Mouse (Mus musculus) adrenal gland, adult 18-20 months (tissue): Measurements from ENCODE around the gene Ap4e1. TPM values are rescaled to one million over a fixed set of nuclear protein-coding genes. Genes with fewer than 3 reads are reported as not detected.
"Not testable (repeated sequence)": the region's sequence is repeated elsewhere in the genome, so short reads cannot be mapped to it uniquely, and the experiment has no call there.

Experiments
- DNase-seq, 2 experiments: peaks; one replicate each; pipeline ENCODE4 v3.0.0; 2021 to 2022; ENCODE audit warnings: low spot score in 2 of 2
- microRNA-seq, 2 experiments: library from miRNA; unstranded; fragments of <30 nt; microRNA quantifications; one replicate each; pipeline ENCODE4 v1.2.0; 2021; ENCODE audit warnings: borderline number of aligned reads in 2 of 2
- total RNA-seq, 2 experiments: library from RNA; stranded (reverse); gene quantifications; 1 replicate in 1 of 2; 2 replicates in 1 of 2; pipeline ENCODE4 v1.2.3; 2021

The Ap4e1 gene
- total RNA-seq, 2 experiments from 2014 or later = 8.1 to 8.2 TPM

- no peak for DNase-seq
These were observed 65.6 kb downstream of the Ap4e1 start for GRCm38 (mm10) chr2:127074116-127074515.

GRCm38 (mm10) chr2:127077611-127078010 lies 69.1 kb downstream of the Ap4e1 start:
- no peak for DNase-seq

- not testable (repeated sequence) for DNase-seq
These were observed 70.5 kb downstream of the Ap4e1 start for GRCm38 (mm10) chr2:127079066-127079465.

- no peak for DNase-seq
These were observed 71.5 kb downstream of the Ap4e1 start for GRCm38 (mm10) chr2:127079881-127080590.

GRCm38 (mm10) chr2:127080591-127081218 lies 72.2 kb downstream of the Ap4e1 start:
- no peak for DNase-seq

- DNase-seq = no peak
These were observed 77.7 kb downstream of the Ap4e1 start for GRCm38 (mm10) chr2:127086235-127086634.

GRCm38 (mm10) chr2:127090151-127090550 lies 81.6 kb downstream of the Ap4e1 start:
- not testable (repeated sequence) for DNase-seq

GRCm38 (mm10) chr2:127092000-127092399 lies 83.5 kb downstream of the Ap4e1 start:
- no peak for DNase-seq

GRCm38 (mm10) chr2:127108986-127109385 lies 100.5 kb downstream of the Ap4e1 start:
- no peak for DNase-seq

Small RNA genes lying within 50 kb of the gene (microRNA-seq; reads per million reads assigned to microRNA genes)
- gene Gm24081 = 0 reads per million in 2 experiments

Other genes starting within 250 kb of the Ap4e1 start
- not detected for gene Usp50, start 225.2 kb upstream of the Ap4e1 start, total RNA-seq
- gene Trpm7, start 132.5 kb upstream of the Ap4e1 start, total RNA-seq = 10 to 100 TPM; 33.1 to 34.3 TPM
- gene Sppl2a, start 75.5 kb upstream of the Ap4e1 start, total RNA-seq = 10 to 100 TPM; 80.9 to 81.2 TPM
- gene Blvra, start 61.9 kb downstream of the Ap4e1 start, total RNA-seq = 10 to 100 TPM; 21.6 to 33.8 TPM
- 1 to 10 TPM; 1.3 to 1.9 TPM for gene Ncaph, start 125.2 kb downstream of the Ap4e1 start, total RNA-seq
- 1 to 10 TPM; 4.7 to 5.8 TPM for gene Itpripl1, start 134.7 kb downstream of the Ap4e1 start, total RNA-seq
- 1 to 10 TPM in 1 of 2 experiments, under 1 TPM in 1; 0.96 to 1.5 TPM for gene 1810024B03Rik, start 199.6 kb downstream of the Ap4e1 start, total RNA-seq
- gene Snrnp200, start 199.7 kb downstream of the Ap4e1 start, total RNA-seq = 10 to 100 TPM; 63.0 to 68.6 TPM
- gene Ciao1, start 239.1 kb downstream of the Ap4e1 start, total RNA-seq = 100 to 1,000 TPM in 1 of 2 experiments, 10 to 100 TPM in 1; 92.7 to 103 TPM
- 10 to 100 TPM; 71.4 to 80.8 TPM for gene Tmem127, start 239.2 kb downstream of the Ap4e1 start, total RNA-seq